Mouse (Mus musculus) C2C12 (cell line): ENCODE measurements around the gene Tmtc2.

Source experiments
- CEBPB ChIP-seq: IDR thresholded peaks from one replicate; pipeline ENCODE4 v1.6.1; 2011; ENCODE audit warnings: low read depth, mild to moderate bottlenecking, control low read depth, moderate library complexity
- CTCF ChIP-seq: IDR thresholded peaks from one replicate; pipeline ENCODE4 v1.5.1; 2011; ENCODE audit not compliant: control insufficient read depth, insufficient read depth, insufficient read length
- FOSL1 ChIP-seq: IDR thresholded peaks from one replicate; pipeline ENCODE4 v1.8.0; 2011; ENCODE audit warnings: mild to moderate bottlenecking, low read length; ENCODE audit not compliant: poor library complexity, insufficient read depth, severe bottlenecking
- MAX ChIP-seq: IDR thresholded peaks from one replicate; pipeline ENCODE4 v1.6.1; 2011; ENCODE audit warnings: mild to moderate bottlenecking, control low read depth
- MYOD1 ChIP-seq: IDR thresholded peaks from one replicate; pipeline ENCODE4 v1.6.1; 2011; ENCODE audit warnings: low read depth; ENCODE audit not compliant: control insufficient read depth, insufficient read length
- USF1 ChIP-seq: IDR thresholded peaks from one replicate; pipeline ENCODE4 v1.6.1; 2011; ENCODE audit warnings: low read depth, mild to moderate bottlenecking, control low read depth, moderate library complexity

GRCm38 (mm10) chr10:105292961-105293360 is 281.3 kb downstream of the Tmtc2 start:
- TF ChIP-seq CTCF (no peak), MAX (no peak), USF1 (no peak), MYOD1 (no peak), FOSL1 (no peak), CEBPB (no peak)
